Mouse (Mus musculus) 3T3-L1 (cell line): ENCODE results near the gene Zfp688.
A peak's percentile ranks its signal among the peaks of the same experiment; 100 is the strongest.
"Not testable (repeated sequence)": the region's sequence is repeated elsewhere in the genome, so short reads cannot be mapped to it uniquely, and the experiment has no call there.

Source experiments
- DNase-seq: peaks from one replicate; pipeline ENCODE4 v3.0.0-alpha.2; 2015; ENCODE audit warnings: low read depth, low spot score

Gene Zfp688

GRCm38 (mm10) chr7:127411418-127411817 is 10.4 kb downstream of the Zfp688 start:
- DNase-seq: no peak

GRCm38 (mm10) chr7:127406002-127406987 is 15.6 kb downstream of the Zfp688 start, which contains the start of gene Zfp764:
Gene Zfp764, minus strand, starts transcription at chr7:127406822.
- peak; percentile 87 for DNase-seq

- DNase-seq: not testable (repeated sequence)
These were observed 17.8 kb downstream of the Zfp688 start for GRCm38 (mm10) chr7:127404101-127404500.

- DNase-seq: no peak
These were observed 18.9 kb downstream of the Zfp688 start for GRCm38 (mm10) chr7:127402980-127403379.

- no peak for DNase-seq
These were observed 21.5 kb downstream of the Zfp688 start for GRCm38 (mm10) chr7:127400355-127400754.

GRCm38 (mm10) chr7:127393944-127394333 is 27.9 kb downstream of the Zfp688 start:
- DNase-seq: no peak

GRCm38 (mm10) chr7:127393157-127393943 is 28.5 kb downstream of the Zfp688 start, which contains the start of gene E430018J23Rik:
Gene E430018J23Rik, minus strand, starts transcription at chr7:127393629.
- peak; percentile 99 for DNase-seq

- DNase-seq: no peak
These were observed 29.5 kb downstream of the Zfp688 start for GRCm38 (mm10) chr7:127392251-127392824.

GRCm38 (mm10) chr7:127391538-127391937 is 30.3 kb downstream of the Zfp688 start:
- no peak for DNase-seq

GRCm38 (mm10) chr7:127390306-127390705 is 31.6 kb downstream of the Zfp688 start:
- no peak for DNase-seq

- peak; percentile 50 for DNase-seq
These were observed 33.7 kb downstream of the Zfp688 start for GRCm38 (mm10) chr7:127388201-127388600.

GRCm38 (mm10) chr7:127386641-127387392 is 35.1 kb downstream of the Zfp688 start, which contains the start of gene 9130019O22Rik:
Gene 9130019O22Rik, minus strand, starts transcription at chr7:127387166.
- DNase-seq: no peak

- not testable (repeated sequence) for DNase-seq
These were observed 36.3 kb downstream of the Zfp688 start for GRCm38 (mm10) chr7:127385560-127385959.

- DNase-seq: no peak
These were observed 43.5 kb downstream of the Zfp688 start for GRCm38 (mm10) chr7:127378310-127378921.

GRCm38 (mm10) chr7:127375271-127376245 is 46.3 kb downstream of the Zfp688 start, which contains the start of gene Zfp747:
Gene Zfp747, minus strand, starts transcription at chr7:127376050.
- DNase-seq: peak; percentile 98

GRCm38 (mm10) chr7:127371870-127372269 is 50.0 kb downstream of the Zfp688 start:
- DNase-seq: not testable (repeated sequence)

- no peak for DNase-seq
These were observed 50.7 kb downstream of the Zfp688 start for GRCm38 (mm10) chr7:127371213-127371612.
